Mouse (Mus musculus): ENCODE measurements at regions not wholly inside any gene's neighbourhood (a gene's known extent, or its start where the extent isn't known, plus 50 kb on each side); places are given as distances from the start of the nearest gene placed in this dataset.

DNA sequence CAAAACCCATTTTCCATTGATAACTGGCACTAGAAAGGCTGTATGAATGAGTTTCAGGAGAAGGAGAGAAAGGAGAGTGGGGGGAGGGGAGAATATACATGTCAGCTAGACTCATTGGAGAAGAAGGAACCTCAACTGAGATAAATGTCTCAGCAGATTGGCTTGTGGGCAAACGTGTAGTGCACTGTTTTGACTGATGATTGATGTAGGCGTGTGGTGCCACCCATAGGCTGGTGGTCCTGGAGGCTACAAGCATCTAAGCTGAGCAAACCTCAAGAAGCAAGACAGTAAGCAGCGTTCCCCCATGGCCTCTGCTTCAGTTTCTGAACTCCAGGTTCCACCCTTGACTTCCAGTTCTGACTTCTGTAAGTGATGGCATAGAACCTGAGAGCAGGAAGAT lies 121.8 kb upstream of the Rbms1 start:
- TF ChIP-seq CTCF (IDR thresholded peaks at IDR 0.05; ENCODE audit: control insufficient read depth, insufficient read depth, insufficient read length) (no peak), USF1 (IDR thresholded peaks at IDR 0.05; ENCODE audit: low read depth) (no peak), FOSL1 (IDR thresholded peaks at IDR 0.05; ENCODE audit: insufficient read depth, low read length, poor library complexity, severe bottlenecking) (no peak), MAX (IDR thresholded peaks at IDR 0.05) (no peak), MYOD1 (IDR thresholded peaks at IDR 0.05; ENCODE audit: control insufficient read depth, insufficient read length, low read depth) (no peak), CEBPB (IDR thresholded peaks at IDR 0.05; ENCODE audit: low read depth) (no peak)

All from C2C12 (cell line).